Mouse (Mus musculus) Patski (cell line): Measurements from ENCODE around the gene Scn11a. TPM values are rescaled to one million over a fixed set of nuclear protein-coding genes. Genes with fewer than 3 reads are reported as not detected.

Source experiments
- ATAC-seq: fragments of 100-300 bp; one replicate; pipeline ENCODE4 v1.8.0; 2021
- CTCF ChIA-PET: fragments of 350-600 bp; sonication (Branson Sonifier 250); formaldehyde crosslinking; loops from one replicate; lab custom pipeline; 2022; ENCODE audit warnings: inconsistent platforms; lab: Charles Lee
- POLR2A ChIA-PET: fragments of 350-600 bp; sonication (Branson Sonifier 250); formaldehyde crosslinking; loops from one replicate; lab custom pipeline; 2022; ENCODE audit warnings: antibody characterized with exemption, inconsistent platforms; lab: Charles Lee
- DNase-seq: peaks from one replicate; pipeline ENCODE4 v3.0.0-alpha.2; 2011; ENCODE audit warnings: low read depth, low spot score
- H3K27me3 ChIP-seq: fragments of 371-371 bp; one replicate; pipeline ENCODE4 v1.5.1; 2021
- CTCF ChIP-seq: fragments of 100-300 bp; IDR thresholded peaks from one replicate; pipeline ENCODE4 v1.5.1; 2021
- in situ Hi-C: fragments of 300-500 bp; cut with MboI; formaldehyde crosslinking; loops from 3 replicates; pipeline ENCODE4 v1.11.1; 2018; ENCODE audit warnings: low pct_unique_long_range_greater_than_20kb, mixed read lengths
- polyA plus RNA-seq: library from polyadenylated mRNA; unstranded; gene quantifications from one replicate; pipeline ENCODE4 v1.2.3, GENCODE M21; 2021

Gene Scn11a
- not detected for polyA plus RNA-seq

DNA sequence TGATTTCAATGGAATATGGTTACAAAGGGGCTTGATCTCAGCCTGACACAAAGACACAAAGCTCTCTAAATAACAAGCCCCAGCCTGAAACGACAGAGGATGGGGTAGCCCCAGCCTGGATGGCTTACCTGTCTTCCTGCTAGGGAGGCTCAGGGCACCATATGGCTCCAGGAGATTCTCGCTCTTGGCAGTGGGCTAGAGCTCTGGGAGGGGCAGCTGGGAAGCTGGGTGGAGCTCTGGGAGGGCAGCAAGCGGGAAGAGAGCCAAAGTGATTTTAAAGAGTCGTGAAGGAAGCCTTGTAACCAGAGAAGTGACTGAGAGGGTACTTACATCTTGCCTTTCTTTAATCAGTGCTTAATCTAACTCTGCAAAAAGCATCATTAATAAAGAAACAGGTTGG is at the start of gene Scn11a:
Gene Scn11a, minus strand, starts transcription at position 160 of the 400 bp plus-strand sequence.
- in situ Hi-C loops = no loop called here
- no peak for TF ChIP-seq CTCF
- H3K27me3 ChIP-seq = peaks cover 17% of the 10 kb centered on the region
- ATAC-seq = no peak
- ChIA-PET POLR2A (no interaction called here), CTCF (no interaction called here)
- DNase-seq = no peak

DNA sequence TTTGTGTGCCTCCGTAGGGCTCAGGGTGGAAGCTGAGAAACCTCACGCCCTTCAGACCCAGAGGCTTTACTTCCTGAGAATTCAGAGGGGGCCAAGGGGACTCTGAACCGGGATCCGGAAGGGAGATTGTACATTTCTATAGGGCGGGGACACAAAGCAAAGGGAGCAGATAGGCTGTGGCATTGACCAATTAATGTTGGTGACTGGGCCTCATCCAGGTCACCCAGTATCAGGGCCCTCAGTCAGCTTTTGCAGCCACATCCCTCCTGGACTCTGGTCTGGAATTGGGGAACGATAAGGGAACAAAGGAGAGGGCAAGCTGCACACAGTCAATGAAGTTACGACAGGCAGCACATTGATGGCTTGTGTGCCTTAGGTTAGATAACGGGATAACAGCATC is 28.9 kb upstream of the Scn11a start:
- ATAC-seq (no peak), DNase-seq (no peak)
- TF ChIP-seq CTCF = no peak
- in situ Hi-C loops = no loop called here
- ChIA-PET CTCF (no interaction called here), POLR2A (no interaction called here)
- peaks cover 6% of the 10 kb centered on the region for H3K27me3 ChIP-seq

DNA sequence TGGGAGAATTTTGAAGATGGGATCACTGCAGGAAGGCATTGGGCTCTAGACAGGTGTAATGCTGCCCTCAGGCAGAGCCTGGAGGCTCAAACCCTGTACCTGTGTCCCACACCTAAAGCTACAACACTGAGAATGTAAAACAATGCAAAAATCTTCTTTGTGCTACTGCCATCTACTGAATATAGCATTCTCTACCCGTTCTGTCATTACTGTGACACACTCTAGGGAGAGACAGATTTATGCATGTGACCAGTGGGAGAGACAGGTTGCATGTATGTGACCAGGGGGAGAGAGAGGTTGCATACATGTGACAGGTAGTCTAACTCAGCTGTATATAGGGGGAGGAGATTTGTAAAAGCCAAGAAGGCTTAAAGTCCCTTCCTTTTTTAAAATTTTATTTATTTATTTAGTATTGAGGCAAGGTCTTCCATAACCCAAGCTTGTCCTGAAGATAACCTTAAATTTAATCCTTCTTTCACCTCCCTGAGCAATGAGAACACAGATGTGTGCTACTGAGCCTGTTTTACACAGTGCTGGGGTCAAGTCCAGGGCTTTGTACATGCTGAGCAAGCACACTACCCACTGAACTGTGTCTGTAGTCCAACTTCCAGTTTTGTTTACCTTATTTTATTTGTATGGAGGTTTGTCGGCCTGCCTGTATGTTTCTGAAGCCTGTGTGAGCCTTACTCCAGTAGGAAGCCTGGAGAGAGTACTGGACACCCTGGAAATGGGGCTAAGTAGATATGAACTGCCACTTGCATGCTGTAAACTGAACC is 28.0 kb upstream of the Scn11a start:
- peak; percentile 11 for TF ChIP-seq CTCF
- no peak for ATAC-seq
- peaks cover 6% of the 10 kb centered on the region for H3K27me3 ChIP-seq
- in situ Hi-C loops = no loop called here
- no peak for DNase-seq
- ChIA-PET POLR2A (no interaction called here), CTCF (interaction anchor here (1.3 kb wide), 2 partner anchors 10 to 23 kb away, joined by 3 to 6 read pairs; no protein-coding TSS in a partner anchor)

DNA sequence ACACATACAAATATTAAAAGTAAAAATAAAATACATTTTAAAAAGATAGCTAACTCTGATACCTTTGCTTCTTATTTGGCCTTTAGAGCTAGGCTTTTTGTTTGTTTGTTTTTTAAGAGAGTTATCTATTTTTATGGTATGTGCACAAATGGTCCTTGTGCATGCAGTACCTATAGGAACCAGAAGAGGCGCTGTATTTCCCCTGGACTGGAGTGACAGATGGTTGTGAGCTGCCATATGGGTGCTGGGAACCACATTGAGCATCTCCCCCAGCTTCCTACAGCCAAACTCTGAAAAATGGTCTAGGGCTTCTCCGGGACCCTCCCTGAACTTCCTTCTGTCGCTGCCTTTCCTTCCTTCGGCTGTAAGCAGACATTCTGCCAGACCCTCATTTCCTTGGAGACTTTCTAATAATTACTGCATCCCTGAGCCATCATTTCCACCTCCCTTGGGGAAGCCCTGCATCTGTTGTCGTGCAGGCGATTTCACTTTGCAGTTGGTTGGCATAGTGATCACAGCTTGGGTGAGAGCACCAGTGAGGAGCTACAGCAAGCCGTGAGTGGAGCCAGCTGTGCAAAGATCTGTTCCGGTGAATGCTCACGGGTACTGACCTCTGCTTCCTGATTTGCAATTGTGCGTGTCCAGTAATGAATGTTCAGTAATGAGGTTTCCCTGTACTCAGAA is 27.2 kb upstream of the Scn11a start:
- no peak for ATAC-seq
- no peak for DNase-seq
- H3K27me3 ChIP-seq = peaks cover 6% of the 10 kb centered on the region
- in situ Hi-C loops = no loop called here
- POLR2A ChIA-PET = no interaction called here
- CTCF ChIA-PET = interaction anchor here (1.3 kb wide), 2 partner anchors 9 to 22 kb away, joined by 3 to 6 read pairs; no protein-coding TSS in a partner anchor
- no peak for TF ChIP-seq CTCF

DNA sequence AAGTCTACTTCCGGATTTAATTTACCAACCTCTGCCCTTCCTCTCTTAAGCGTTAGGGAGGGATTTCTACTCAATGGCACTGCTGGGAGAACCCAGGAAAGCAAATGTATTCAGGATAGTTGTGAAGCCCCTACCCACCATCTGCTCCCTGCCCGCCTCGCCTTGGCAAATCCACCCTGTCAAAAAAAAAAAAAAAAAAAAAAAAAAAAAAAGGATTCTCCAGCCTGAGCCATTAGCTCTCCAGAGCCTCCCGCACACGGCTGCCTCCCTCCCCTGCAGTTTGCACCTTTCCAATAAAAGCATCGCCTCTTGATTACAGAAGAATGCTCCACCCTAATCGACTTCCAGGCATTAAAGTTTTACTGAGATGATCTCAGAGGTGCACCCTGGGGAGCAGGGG is 24.0 kb upstream of the Scn11a start:
- DNase-seq (no peak), ATAC-seq (no peak)
- in situ Hi-C loops = no loop called here
- H3K27me3 ChIP-seq = peaks cover 3% of the 10 kb centered on the region
- CTCF ChIA-PET = no interaction called here
- TF ChIP-seq CTCF = no peak
- POLR2A ChIA-PET = no interaction called here

DNA sequence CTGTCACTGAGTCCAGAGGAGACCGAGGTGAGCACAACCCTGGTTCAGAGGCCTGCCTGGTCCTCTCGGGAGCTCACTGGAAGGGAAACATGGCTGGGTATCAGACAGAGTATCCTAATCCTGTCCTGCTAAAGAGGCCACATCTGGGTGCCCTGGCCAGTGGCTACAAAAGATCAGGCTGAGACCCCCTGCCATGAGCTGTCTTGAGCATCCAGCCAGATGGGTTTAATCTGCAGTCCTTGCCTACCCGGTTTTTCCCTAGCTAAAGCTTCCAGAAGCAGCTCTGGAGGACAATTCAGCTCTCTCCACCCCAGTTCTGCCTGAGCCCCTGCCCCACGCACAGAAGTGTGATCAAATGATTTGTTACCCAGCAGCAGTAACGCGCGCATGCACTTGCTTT is 23.4 kb upstream of the Scn11a start:
- DNase-seq = no peak
- no peak for ATAC-seq
- POLR2A ChIA-PET = no interaction called here
- CTCF ChIA-PET = no interaction called here
- in situ Hi-C loops = no loop called here
- TF ChIP-seq CTCF = no peak
- H3K27me3 ChIP-seq = peaks cover 3% of the 10 kb centered on the region

DNA sequence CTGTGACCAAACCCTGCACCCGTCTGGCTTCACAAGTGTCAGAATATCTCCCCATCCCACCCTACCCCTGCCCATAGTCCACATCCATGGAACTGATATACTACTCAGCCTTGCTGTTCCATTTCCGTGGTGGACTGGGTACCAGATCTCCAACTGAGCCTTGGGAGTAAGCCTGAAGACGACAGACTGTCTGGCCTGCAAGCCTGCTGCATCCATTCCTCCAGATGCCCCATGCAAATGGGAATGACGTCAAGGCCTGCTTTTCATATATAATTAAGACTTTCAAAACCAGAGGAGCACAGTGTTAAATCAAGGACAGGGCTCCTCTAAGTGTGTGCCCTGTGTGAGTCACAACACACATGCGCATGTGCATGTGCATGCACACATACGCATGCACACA is 21.9 kb upstream of the Scn11a start:
- no peak for DNase-seq
- POLR2A ChIA-PET = no interaction called here
- CTCF ChIA-PET = no interaction called here
- in situ Hi-C loops = no loop called here
- no peak for TF ChIP-seq CTCF
- no peak for ATAC-seq
- peaks cover 2% of the 10 kb centered on the region for H3K27me3 ChIP-seq

DNA sequence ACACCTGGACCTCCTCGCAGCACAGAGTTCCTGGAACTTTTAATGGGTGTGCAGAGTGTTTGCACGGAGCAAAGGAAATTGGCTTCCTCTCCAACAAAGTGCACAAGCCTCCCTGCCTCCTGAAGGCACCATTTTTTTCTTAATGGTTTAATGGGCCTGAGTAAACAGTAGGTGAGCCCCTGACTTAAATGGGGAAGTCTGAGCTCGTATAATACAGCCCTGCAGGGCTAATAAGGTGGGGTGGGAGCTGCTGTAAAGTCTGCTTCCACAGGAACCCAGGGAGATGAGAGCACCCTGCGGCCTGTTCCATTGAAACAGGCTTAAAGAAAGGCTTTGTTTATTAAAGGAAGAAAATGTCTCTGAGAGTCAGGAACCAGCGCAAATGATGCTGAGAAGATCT is 19.5 kb upstream of the Scn11a start:
- no peaks in the 10 kb centered on the region for H3K27me3 ChIP-seq
- ChIA-PET POLR2A (no interaction called here), CTCF (no interaction called here)
- in situ Hi-C loops = no loop called here
- ATAC-seq (no peak), DNase-seq (no peak)
- no peak for TF ChIP-seq CTCF

DNA sequence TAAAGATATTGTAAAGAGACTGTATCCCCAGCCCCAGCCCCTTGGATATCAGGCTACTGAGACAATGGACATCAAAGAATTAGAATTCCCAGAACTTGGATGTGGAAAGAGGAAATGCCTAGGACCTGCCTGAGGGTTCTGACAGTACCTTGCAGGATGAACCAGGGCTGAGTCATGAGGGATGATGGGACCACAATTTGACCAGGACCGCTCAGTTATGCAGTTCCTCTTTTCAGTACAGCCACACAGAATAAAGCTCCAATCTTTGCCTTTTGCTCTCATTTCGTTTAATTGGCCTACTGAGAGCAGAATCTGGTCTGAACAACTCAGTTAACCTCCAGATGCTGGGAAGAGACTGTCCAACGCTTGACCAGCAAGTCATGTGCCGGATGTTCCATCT is 18.3 kb upstream of the Scn11a start:
- no peaks in the 10 kb centered on the region for H3K27me3 ChIP-seq
- DNase-seq = no peak
- in situ Hi-C loops = no loop called here
- ChIA-PET POLR2A (interaction anchor here (0.7 kb wide), 1 partner anchor 65 kb away, joined by 3 read pairs; no protein-coding TSS in a partner anchor), CTCF (interaction anchor here (1.3 kb wide), 1 partner anchor 9 kb away, joined by 6 read pairs; no protein-coding TSS in a partner anchor)
- no peak for TF ChIP-seq CTCF
- no peak for ATAC-seq

DNA sequence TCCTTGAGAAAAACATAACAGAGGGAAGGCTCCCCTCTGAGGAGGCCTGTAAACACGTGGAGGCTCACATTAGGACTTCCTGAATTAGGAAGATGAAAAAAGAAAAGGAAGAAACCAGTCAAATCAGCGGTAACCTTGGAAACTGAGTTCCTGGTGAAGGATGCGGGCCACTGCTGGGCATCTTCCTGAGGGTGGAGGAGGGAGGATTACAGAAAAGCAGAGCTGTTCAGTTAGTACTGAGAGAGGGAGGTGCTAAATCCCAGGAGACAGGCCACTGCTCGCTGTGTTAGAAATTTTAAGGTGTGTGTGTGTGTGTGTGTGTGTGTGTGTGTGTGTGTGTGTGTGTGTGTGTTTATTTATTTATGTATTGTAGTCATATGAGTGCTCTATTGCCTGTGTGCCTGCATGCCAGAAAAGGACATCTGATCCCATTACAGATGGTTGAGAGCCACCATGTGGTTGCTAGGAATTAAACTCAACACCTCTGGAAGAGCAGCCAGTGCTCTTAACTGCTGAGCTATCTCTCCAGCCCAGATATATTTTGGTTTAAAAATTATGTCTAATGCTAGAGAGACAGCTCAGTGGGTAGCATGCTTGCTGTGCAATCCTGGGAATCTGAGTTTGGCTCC is 17.4 kb upstream of the Scn11a start:
- CTCF ChIA-PET = interaction anchor here (1.3 kb wide), 1 partner anchor 10 kb away, joined by 6 read pairs; no protein-coding TSS in a partner anchor
- no peaks in the 10 kb centered on the region for H3K27me3 ChIP-seq
- ATAC-seq = no peak
- no peak for TF ChIP-seq CTCF
- DNase-seq = no peak
- POLR2A ChIA-PET = interaction anchor here (0.6 kb wide), 1 partner anchor 1011 kb away, joined by 3 read pairs; no protein-coding TSS in a partner anchor
- in situ Hi-C loops = no loop called here
